Comparison of ENCODE assay signal across 8 mouse cellular contexts in genomic region chr2:152360271-152360775, GRCm38 (mm10). TPM values are rescaled to one million over a fixed set of nuclear protein-coding genes. Genes with fewer than 3 reads are reported as not detected.
A peak's percentile ranks its signal among the peaks of the same experiment; 100 is the strongest.
DNase-seq lines count a peak whose midpoint lies in the region; ATAC-seq and TF ChIP-seq lines count a peak whose summit lies in the region.

No protein-coding gene starts in this region.

- H3K4me3 ChIP-seq in neural tube, embryonic 13.5 days = no peak overlapping the region
- no peak overlapping the region for H3K4me3 ChIP-seq in neural tube, embryonic 15.5 days (replicated peaks)
- peak overlapping the region; percentile 13; the same call in 1 of the 2 replicates for H3K4me3 ChIP-seq in heart, adult 2 months
- no peak overlapping the region for H3K4me3 ChIP-seq in kidney, embryonic 16.5 days (ENCODE audit: low read length)
- no peak overlapping the region for H3K4me3 ChIP-seq in hindbrain, embryonic 11.5 days (ENCODE audit: low read depth, low read length)

- H3K27ac ChIP-seq in neural tube, embryonic 13.5 days (replicated peaks) = no peak overlapping the region
- H3K27ac ChIP-seq in neural tube, embryonic 15.5 days (replicated peaks) = no peak overlapping the region
- H3K27ac ChIP-seq in heart, adult 2 months = peak overlapping the region; percentile 87
- 0 out of 2 replicates have a peak overlapping the region, but pooled peaks have one; percentile 21 for H3K27ac ChIP-seq in kidney, embryonic 16.5 days (ENCODE audit: low read length)
- H3K27ac ChIP-seq in hindbrain, embryonic 11.5 days (ENCODE audit: low read depth, low read length) = no peak overlapping the region

- H3K79me2 ChIP-seq in heart, adult 2 months (replicated peaks; ENCODE audit: control insufficient read depth, insufficient read depth, low read length) = no peaks in the 10 kb centered on the region

- H3K36me3 ChIP-seq in neural tube, embryonic 13.5 days = no peaks in the 10 kb centered on the region
- no peaks in the 10 kb centered on the region for H3K36me3 ChIP-seq in neural tube, embryonic 15.5 days
- H3K36me3 ChIP-seq in heart, adult 2 months (ENCODE audit: control insufficient read depth, insufficient read depth, low read length) = no peaks in the 10 kb centered on the region
- H3K36me3 ChIP-seq in kidney, embryonic 16.5 days (ENCODE audit: insufficient read depth, low read length) = no peaks in the 10 kb centered on the region
- H3K36me3 ChIP-seq in hindbrain, embryonic 11.5 days (ENCODE audit: control insufficient read depth, insufficient read depth, low read length) = no peaks in the 10 kb centered on the region

- intact Hi-C loops in heart, adult 2 months (cut with DNase I) = loop anchor here (1.0 to 5.0 kb wide), 2 partner anchors 16 to 68 kb away; partner anchors contain the start of genes Tbc1d20 and Trib3

- TF ChIP-seq EP300 in heart, adult 2 months (IDR thresholded peaks at IDR 0.05; ENCODE audit: insufficient read depth, low read depth, low read length) = peak; percentile 99

- H3K4me1 ChIP-seq in neural tube, embryonic 13.5 days (replicated peaks) = 0 out of 2 replicates have a peak, but pooled peaks cover 5% of the 10 kb centered on the region
- peaks cover 5% of the 10 kb centered on the region for H3K4me1 ChIP-seq in neural tube, embryonic 15.5 days
- peaks cover 20% of the 10 kb centered on the region for H3K4me1 ChIP-seq in heart, adult 2 months (ENCODE audit: control insufficient read depth, insufficient read depth, low read length)
- H3K4me1 ChIP-seq in kidney, embryonic 16.5 days (ENCODE audit: insufficient read depth, low read length) = no peaks in the 10 kb centered on the region
- no peaks in the 10 kb centered on the region for H3K4me1 ChIP-seq in hindbrain, embryonic 11.5 days (replicated peaks; ENCODE audit: control insufficient read depth, insufficient read depth, low read length)

- H3K9ac ChIP-seq in neural tube, embryonic 13.5 days = 0 out of 2 replicates have a peak overlapping the region, but pooled peaks have one; percentile 8
- no peak overlapping the region for H3K9ac ChIP-seq in neural tube, embryonic 15.5 days (replicated peaks)
- no peak overlapping the region for H3K9ac ChIP-seq in heart, adult 2 months (ENCODE audit: low read depth, low read length)
- no peak overlapping the region for H3K9ac ChIP-seq in kidney, embryonic 16.5 days (replicated peaks; ENCODE audit: low read length)
- H3K9ac ChIP-seq in hindbrain, embryonic 11.5 days (ENCODE audit: low read depth, low read length) = no peak overlapping the region

- H3K9me3 ChIP-seq in neural tube, embryonic 13.5 days = no peaks in the 10 kb centered on the region
- H3K9me3 ChIP-seq in neural tube, embryonic 15.5 days (replicated peaks) = no peaks in the 10 kb centered on the region
- no peaks in the 10 kb centered on the region for H3K9me3 ChIP-seq in kidney, embryonic 16.5 days (ENCODE audit: low read length)
- no peaks in the 10 kb centered on the region for H3K9me3 ChIP-seq in hindbrain, embryonic 11.5 days (ENCODE audit: control insufficient read depth, low read length)

- peak; percentile 36; the same call in 1 of the 2 replicates for TF ChIP-seq POLR2A in heart, adult 2 months (IDR thresholded peaks at IDR 0.05; ENCODE audit: insufficient read depth, low read depth, low read length)

- no peak for ATAC-seq in neural tube, embryonic 13.5 days (ENCODE audit: low read depth)
- no peak for ATAC-seq in neural tube, embryonic 15.5 days (ENCODE audit: low FRiP score)
- ATAC-seq in kidney, embryonic 16.5 days (ENCODE audit: low FRiP score, low TSS enrichment) = no peak
- no peak for ATAC-seq in hindbrain, embryonic 11.5 days (ENCODE audit: low FRiP score)

- H3K4me2 ChIP-seq in neural tube, embryonic 13.5 days = no peak overlapping the region
- H3K4me2 ChIP-seq in neural tube, embryonic 15.5 days = no peak overlapping the region
- no peak overlapping the region for H3K4me2 ChIP-seq in kidney, embryonic 16.5 days (replicated peaks; ENCODE audit: low read depth, low read length)
- H3K4me2 ChIP-seq in hindbrain, embryonic 11.5 days (replicated peaks; ENCODE audit: low read depth, low read length) = no peak overlapping the region

- no peaks in the 10 kb centered on the region for H3K27me3 ChIP-seq in neural tube, embryonic 13.5 days
- H3K27me3 ChIP-seq in neural tube, embryonic 15.5 days (replicated peaks) = no peaks in the 10 kb centered on the region
- no peaks in the 10 kb centered on the region for H3K27me3 ChIP-seq in heart, adult 2 months (ENCODE audit: control insufficient read depth, insufficient read depth, low read length)
- no peaks in the 10 kb centered on the region for H3K27me3 ChIP-seq in kidney, embryonic 16.5 days (ENCODE audit: insufficient read depth, low read length)
- no peaks in the 10 kb centered on the region for H3K27me3 ChIP-seq in hindbrain, embryonic 11.5 days (ENCODE audit: control insufficient read depth, insufficient read depth, low read length)

- DNase-seq in heart, adult 2 months = peak; percentile 85 to 90
- peak; percentile 57 for DNase-seq in ovary, postnatal 36 days (ENCODE audit: low spot score)
- no peak for DNase-seq in left cerebral cortex, adult 8-10 months (ENCODE audit: low spot score in 2 of 2)
- no peak for DNase-seq in layer of hippocampus, postnatal 36 days
- DNase-seq in hindbrain, embryonic 11.5 days (ENCODE audit: low spot score) = no peak

- WGBS in neural tube, embryonic 13.5 days = 59% methylated on average over 7 of the region's 7 CpGs
- WGBS in neural tube, embryonic 15.5 days = 63% methylated on average over 7 of the region's 7 CpGs
- WGBS in heart, adult 2 months = 3% methylated on average over 7 of the region's 7 CpGs
- WGBS in kidney, embryonic 16.5 days = 27% methylated on average over 7 of the region's 7 CpGs
- 69% methylated on average over 7 of the region's 7 CpGs for WGBS in hindbrain, embryonic 11.5 days

- TF ChIP-seq CTCF in heart, adult 2 months (IDR thresholded peaks at IDR 0.05) = peak; percentile 19; the same call in 1 of the 2 replicates

RNA-seq across cellular contexts. Expression of gene Nrsn2, which starts 16.1 kb away (rescaled TPM):
- polyA plus RNA-seq in neural tube, embryonic 13.5 days (2015; fragmentation: Nextera tagmentation; extraction: Ambion mirVana) = 30.7 and 32.0 TPM in 2 replicates
- polyA plus RNA-seq in neural tube, embryonic 15.5 days (2015; fragmentation: Nextera tagmentation; extraction: Ambion mirVana) = 50.9 and 60.3 TPM in 2 replicates
- not detected for total RNA-seq in heart, adult 2 months (2021)
- polyA plus RNA-seq in heart, adult 2 months (2012; rRNA removed) = 0.31 TPM in 1 of 2 replicates, not detected in the other
- 0.91 and 1.6 TPM in 2 replicates for polyA plus RNA-seq in kidney, embryonic 16.5 days (2015; fragmentation: Nextera tagmentation; extraction: Ambion mirVana)
- total RNA-seq in left cerebral cortex, adult 8-10 months (2022) = 100 to 1,000 TPM; 112 to 125 (median 120) TPM
- total RNA-seq in layer of hippocampus, postnatal 36 days (2021) = 10 to 100 TPM; 67.2 to 85.4 TPM
- polyA plus RNA-seq in hindbrain, embryonic 11.5 days (2014; fragmentation: Nextera tagmentation; extraction: Ambion mirVana) = 8.2 and 8.5 TPM in 2 replicates

RNA-seq across cellular contexts. Expression of gene Trib3, which starts 16.5 kb away (rescaled TPM):
- 1.1 and 2.1 TPM in 2 replicates for polyA plus RNA-seq in neural tube, embryonic 13.5 days (2015; fragmentation: Nextera tagmentation; extraction: Ambion mirVana)
- 1.8 and 1.9 TPM in 2 replicates for polyA plus RNA-seq in neural tube, embryonic 15.5 days (2015; fragmentation: Nextera tagmentation; extraction: Ambion mirVana)
- total RNA-seq in heart, adult 2 months (2021) = 1 to 10 TPM; 2.4 to 3.6 TPM
- 2.3 and 3.3 TPM in 2 replicates for polyA plus RNA-seq in heart, adult 2 months (2012; rRNA removed)
- polyA plus RNA-seq in kidney, embryonic 16.5 days (2015; fragmentation: Nextera tagmentation; extraction: Ambion mirVana) = 1.8 and 1.9 TPM in 2 replicates
- 1 to 10 TPM in 3 of 4 experiments, under 1 TPM in 1; 0.84 to 2.1 (median 1.5) TPM for total RNA-seq in left cerebral cortex, adult 8-10 months (2022)
- total RNA-seq in layer of hippocampus, postnatal 36 days (2021) = under 1 TPM; 0.37 to 0.73 TPM
- polyA plus RNA-seq in hindbrain, embryonic 11.5 days (2014; fragmentation: Nextera tagmentation; extraction: Ambion mirVana) = 0.86 and 1.7 TPM in 2 replicates

RNA-seq across cellular contexts. Expression of gene Rbck1, which starts 27.9 kb away (rescaled TPM):
- 92.9 and 93.1 TPM in 2 replicates for polyA plus RNA-seq in neural tube, embryonic 13.5 days (2015; fragmentation: Nextera tagmentation; extraction: Ambion mirVana)
- 99.8 and 109 TPM in 2 replicates for polyA plus RNA-seq in neural tube, embryonic 15.5 days (2015; fragmentation: Nextera tagmentation; extraction: Ambion mirVana)
- total RNA-seq in heart, adult 2 months (2021) = 10 to 100 TPM; 44.3 to 45.2 TPM
- 107 and 128 TPM in 2 replicates for polyA plus RNA-seq in heart, adult 2 months (2012; rRNA removed)
- polyA plus RNA-seq in kidney, embryonic 16.5 days (2015; fragmentation: Nextera tagmentation; extraction: Ambion mirVana) = 93.4 and 96.6 TPM in 2 replicates
- total RNA-seq in left cerebral cortex, adult 8-10 months (2022) = 100 to 1,000 TPM; 105 to 110 (median 105) TPM
- 100 to 1,000 TPM; 103 to 109 TPM for total RNA-seq in layer of hippocampus, postnatal 36 days (2021)
- polyA plus RNA-seq in hindbrain, embryonic 11.5 days (2014; fragmentation: Nextera tagmentation; extraction: Ambion mirVana) = 64.7 and 70.6 TPM in 2 replicates

RNA-seq across cellular contexts. Expression of gene Sox12, which starts 37.5 kb away (rescaled TPM):
- 14.9 and 15.3 TPM in 2 replicates for polyA plus RNA-seq in neural tube, embryonic 13.5 days (2015; fragmentation: Nextera tagmentation; extraction: Ambion mirVana)
- 10.1 and 12.1 TPM in 2 replicates for polyA plus RNA-seq in neural tube, embryonic 15.5 days (2015; fragmentation: Nextera tagmentation; extraction: Ambion mirVana)
- 1 to 10 TPM; 6.9 to 8.3 TPM for total RNA-seq in heart, adult 2 months (2021)
- 7.6 and 8.8 TPM in 2 replicates for polyA plus RNA-seq in heart, adult 2 months (2012; rRNA removed)
- 8.9 and 10.0 TPM in 2 replicates for polyA plus RNA-seq in kidney, embryonic 16.5 days (2015; fragmentation: Nextera tagmentation; extraction: Ambion mirVana)
- total RNA-seq in left cerebral cortex, adult 8-10 months (2022) = 10 to 100 TPM; 12.9 to 15.4 (median 14.3) TPM
- 10 to 100 TPM; 15.5 to 15.7 TPM for total RNA-seq in layer of hippocampus, postnatal 36 days (2021)
- 18.6 and 20.7 TPM in 2 replicates for polyA plus RNA-seq in hindbrain, embryonic 11.5 days (2014; fragmentation: Nextera tagmentation; extraction: Ambion mirVana)

RNA-seq across cellular contexts. Expression of gene Zcchc3, which starts 54.5 kb away (rescaled TPM):
- 21.5 and 24.5 TPM in 2 replicates for polyA plus RNA-seq in neural tube, embryonic 13.5 days (2015; fragmentation: Nextera tagmentation; extraction: Ambion mirVana)
- 17.5 and 18.7 TPM in 2 replicates for polyA plus RNA-seq in neural tube, embryonic 15.5 days (2015; fragmentation: Nextera tagmentation; extraction: Ambion mirVana)
- total RNA-seq in heart, adult 2 months (2021) = 1 to 10 TPM; 6.7 to 9.1 TPM
- 4.0 and 5.5 TPM in 2 replicates for polyA plus RNA-seq in heart, adult 2 months (2012; rRNA removed)
- 31.5 and 34.2 TPM in 2 replicates for polyA plus RNA-seq in kidney, embryonic 16.5 days (2015; fragmentation: Nextera tagmentation; extraction: Ambion mirVana)
- 10 to 100 TPM in 3 of 4 experiments, 1 to 10 TPM in 1; 9.6 to 11.2 (median 10.9) TPM for total RNA-seq in left cerebral cortex, adult 8-10 months (2022)
- total RNA-seq in layer of hippocampus, postnatal 36 days (2021) = 10 to 100 TPM in 1 of 2 experiments, 1 to 10 TPM in 1; 9.3 to 10.0 TPM
- polyA plus RNA-seq in hindbrain, embryonic 11.5 days (2014; fragmentation: Nextera tagmentation; extraction: Ambion mirVana) = 42.9 and 45.9 TPM in 2 replicates

Comparison
In these comparisons a context has a peak if more than half of its experiments do, and no peak if none do; other contexts are left out.
1. H3K27ac ChIP-seq: peak in heart, adult 2 months (single experiment) and kidney, embryonic 16.5 days (single experiment); none in neural tube, embryonic 13.5 days (single experiment), neural tube, embryonic 15.5 days (single experiment) and hindbrain, embryonic 11.5 days (single experiment).
2. DNase-seq: peak in heart, adult 2 months (2 of 2) and ovary, postnatal 36 days (single experiment); none in left cerebral cortex, adult 8-10 months (0 of 2), layer of hippocampus, postnatal 36 days (0 of 2) and hindbrain, embryonic 11.5 days (single experiment).